Mouse (Mus musculus): ENCODE measurements around the gene Samd7. TPM values are rescaled to one million over a fixed set of nuclear protein-coding genes. Genes with fewer than 3 reads are reported as not detected.

The Samd7 gene
- polyA plus RNA-seq, 1 experiment from 2014 or later, result not detected

Other genes starting within 250 kb of the Samd7 start
- 2.2 and 2.4 TPM in 2 replicates for gene Mecom, start 198.3 kb upstream of the Samd7 start, polyA plus RNA-seq (2015; fragmentation: Nextera tagmentation; extraction: Ambion mirVana)
- gene Actrt3, start 146.4 kb upstream of the Samd7 start, polyA plus RNA-seq (2015; fragmentation: Nextera tagmentation; extraction: Ambion mirVana), result 0.11 and 0.22 TPM in 2 replicates
- gene Mynn, start 144.2 kb upstream of the Samd7 start, polyA plus RNA-seq (2015; fragmentation: Nextera tagmentation; extraction: Ambion mirVana), result 39.6 TPM in 2 replicates
- gene Lrriq4, start 101.8 kb upstream of the Samd7 start, polyA plus RNA-seq (2015; fragmentation: Nextera tagmentation; extraction: Ambion mirVana), result not detected in 2 replicates
- gene Lrrc34, start 98.4 kb upstream of the Samd7 start, polyA plus RNA-seq (2015; fragmentation: Nextera tagmentation; extraction: Ambion mirVana), result 0.88 and 1.9 TPM in 2 replicates
- not detected in 2 replicates for gene Lrrc31, start 46.5 kb upstream of the Samd7 start, polyA plus RNA-seq (2015; fragmentation: Nextera tagmentation; extraction: Ambion mirVana)
- gene Sec62, start 46.6 kb downstream of the Samd7 start, polyA plus RNA-seq (2015; fragmentation: Nextera tagmentation; extraction: Ambion mirVana), result 79.3 and 90.2 TPM in 2 replicates
- 0.57 and 1.2 TPM in 2 replicates for gene Gpr160, start 109.7 kb downstream of the Samd7 start, polyA plus RNA-seq (2015; fragmentation: Nextera tagmentation; extraction: Ambion mirVana)
- gene Phc3, start 223.1 kb downstream of the Samd7 start, polyA plus RNA-seq (2015; fragmentation: Nextera tagmentation; extraction: Ambion mirVana), result 6.9 and 7.4 TPM in 2 replicates
- gene Prkci, start 249.5 kb downstream of the Samd7 start, polyA plus RNA-seq (2015; fragmentation: Nextera tagmentation; extraction: Ambion mirVana), result 25.7 and 25.9 TPM in 2 replicates

Data from forebrain, embryonic 15.5 days (tissue).